Mouse (Mus musculus) heart, embryonic 14.5 days (tissue): ENCODE data around the gene Pdzd2. TPM values are rescaled to one million over a fixed set of nuclear protein-coding genes. Genes with fewer than 3 reads are reported as not detected.

Experiments used
- ATAC-seq: fragments of 200-750 bp; cut with Nextera tagmentation; 2 replicates; pipeline ENCODE4 v1.8.0; 2017; ENCODE audit warnings: low read depth, moderate TSS enrichment; ENCODE audit not compliant: insufficient number of reproducible peaks, insufficient read depth, low FRiP score
- H3K27ac ChIP-seq, 2 experiments: fragments of 200-500 bp in 1 of 2; fragments of 300-500 bp in 1 of 2; sonication (generic) in 1 of 2; replicated peaks in 1 of 2; 2 replicates each; pipeline ENCODE4 v1.5.1; 2012 to 2014; ENCODE audit warnings: low read depth in 2 of 2, low read length in 2 of 2, control low read depth in 1 of 2, mild to moderate bottlenecking in 1 of 2, mixed read lengths in 1 of 2; ENCODE audit not compliant: control insufficient read depth in 1 of 2, insufficient read depth in 1 of 2
- H3K27me3 ChIP-seq: fragments of 300-500 bp; sonication (generic); 2 replicates; pipeline ENCODE4 v1.6.1; 2014; ENCODE audit warnings: mild to moderate bottlenecking, low read length, control low read depth; ENCODE audit not compliant: control insufficient read depth, insufficient read depth
- H3K36me3 ChIP-seq: fragments of 300-500 bp; sonication (generic); 2 replicates; pipeline ENCODE4 v1.6.1; 2014; ENCODE audit warnings: mild to moderate bottlenecking, control low read depth, low read length, mixed read lengths; ENCODE audit not compliant: control insufficient read depth, insufficient read depth
- H3K4me1 ChIP-seq, 2 experiments: fragments of 200-500 bp in 1 of 2; fragments of 300-500 bp in 1 of 2; sonication (generic) in 1 of 2; 2 replicates each; pipeline ENCODE4 v1.6.1; 2012 to 2014; ENCODE audit warnings: low read length in 2 of 2, control low read depth in 1 of 2, mixed read lengths in 1 of 2; ENCODE audit not compliant: control insufficient read depth in 2 of 2, insufficient read depth in 2 of 2
- H3K4me2 ChIP-seq: fragments of 300-500 bp; sonication (generic); 2 replicates; pipeline ENCODE4 v1.6.1; 2014; ENCODE audit warnings: mild to moderate bottlenecking, low read length
- H3K4me3 ChIP-seq, 2 experiments: fragments of 200-500 bp in 1 of 2; fragments of 300-500 bp in 1 of 2; sonication (generic) in 1 of 2; 2 replicates each; pipeline ENCODE4 v1.5.1; 2012 to 2014; ENCODE audit warnings: low read length in 2 of 2, mild to moderate bottlenecking in 2 of 2, control low read depth in 1 of 2, low read depth in 1 of 2, moderate library complexity in 1 of 2; ENCODE audit not compliant: control insufficient read depth in 1 of 2, insufficient read depth in 1 of 2
- H3K9ac ChIP-seq: fragments of 300-500 bp; sonication (generic); 2 replicates; pipeline ENCODE4 v1.6.1; 2014; ENCODE audit warnings: mild to moderate bottlenecking, low read length
- H3K9me3 ChIP-seq: fragments of 300-500 bp; sonication (generic); 2 replicates; pipeline ENCODE4 v1.6.1; 2016; ENCODE audit warnings: low read length, control low read depth; ENCODE audit not compliant: control insufficient read depth
- WGBS: fragments of 180-500 bp; shearing (Covaris S2); extraction: QIAGEN DNeasy Blood & Tissue Kit; methylation state at CpG from one replicate; pipeline ENCODE4 v1.1.7; 2014; 5-methylcytosine and 5-hydroxymethylcytosine counted together
- polyA plus RNA-seq: library from polyadenylated mRNA; unstranded; fragments of >200 nt; fragmentation: Nextera tagmentation; extraction: Ambion mirVana; gene quantifications from 2 replicates; pipeline ENCODE4 v1.2.1, GENCODE M21; 2014

Gene Pdzd2
- polyA plus RNA-seq, 1 experiment from 2014 or later, result 16.8 TPM

DNA sequence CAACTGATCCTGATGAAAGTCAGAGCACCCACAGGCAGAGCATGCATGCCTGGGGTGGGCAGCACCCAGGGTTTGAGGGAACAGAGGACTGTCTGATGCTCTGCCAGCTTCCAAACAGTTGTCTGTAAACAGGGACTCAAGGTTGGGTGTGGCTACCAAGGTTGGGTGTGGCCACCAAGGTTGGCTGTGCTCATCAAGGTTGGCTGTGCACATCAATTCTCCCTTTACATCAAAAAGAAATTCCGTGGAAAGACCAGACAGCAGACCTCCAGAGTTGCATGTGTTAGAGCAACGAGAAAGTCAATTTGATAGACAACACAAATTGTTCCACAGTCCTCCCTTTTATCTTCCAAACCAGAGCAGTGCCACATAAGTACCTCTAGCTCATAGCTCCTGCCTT, 26.5 kb downstream of the Pdzd2 start:
- WGBS, result 77% methylated on average over 2 of the region's 2 CpGs
- Histone ChIP-seq H3K27ac (no peak overlapping the region), H3K9ac (no peak overlapping the region), H3K36me3 (0 out of 2 replicates have a peak, but pooled peaks cover 15% of the 10 kb centered on the region), H3K27me3 (no peaks in the 10 kb centered on the region), H3K4me3 (no peak overlapping the region), H3K4me1 (peaks cover 12 to 28% of the 10 kb centered on the region in 2 experiments), H3K9me3 (no peaks in the 10 kb centered on the region), H3K4me2 (no peak overlapping the region)
- ATAC-seq, result no peak

GRCm38 (mm10) chr15:12710036-12710435, 29.7 kb downstream of the Pdzd2 start:
- H3K27ac ChIP-seq, result no peak overlapping the region
- ATAC-seq, result no peak
- no peak overlapping the region for H3K4me3 ChIP-seq
- peaks cover 17 to 28% of the 10 kb centered on the region in 2 experiments for H3K4me1 ChIP-seq
- WGBS, result 92% methylated on average over 3 of the region's 3 CpGs
- 0 out of 2 replicates have a peak, but pooled peaks cover 15% of the 10 kb centered on the region for H3K36me3 ChIP-seq
- no peaks in the 10 kb centered on the region for H3K27me3 ChIP-seq
- no peak overlapping the region for H3K4me2 ChIP-seq
- H3K9ac ChIP-seq, result no peak overlapping the region
- no peaks in the 10 kb centered on the region for H3K9me3 ChIP-seq

- 13% methylated on average over 1 of the region's 1 CpGs for WGBS
- no peak for ATAC-seq
- no peak overlapping the region for H3K4me3 ChIP-seq
- no peak overlapping the region for H3K9ac ChIP-seq
- no peak overlapping the region for H3K4me2 ChIP-seq
- 0 out of 2 replicates have a peak, but pooled peaks cover 15% of the 10 kb centered on the region for H3K36me3 ChIP-seq
- no peaks in the 10 kb centered on the region for H3K27me3 ChIP-seq
- H3K27ac ChIP-seq, result no peak overlapping the region; a peak in 1 of 4 replicates
- no peaks in the 10 kb centered on the region for H3K9me3 ChIP-seq
- H3K4me1 ChIP-seq, result peaks cover 10 to 12% of the 10 kb centered on the region in 2 experiments
Observed at GRCm38 (mm10) chr15:12708297-12708696, 31.4 kb downstream of the Pdzd2 start.

- no peak for ATAC-seq
- no peak overlapping the region for H3K27ac ChIP-seq
- 0 out of 2 replicates have a peak, but pooled peaks cover 12% of the 10 kb centered on the region for H3K36me3 ChIP-seq
- no peaks in the 10 kb centered on the region for H3K27me3 ChIP-seq
- H3K4me3 ChIP-seq, result no peak overlapping the region
- no peak overlapping the region for H3K9ac ChIP-seq
- H3K4me2 ChIP-seq, result no peak overlapping the region
- H3K9me3 ChIP-seq, result no peaks in the 10 kb centered on the region
- H3K4me1 ChIP-seq, result peaks cover 10 to 12% of the 10 kb centered on the region in 2 experiments
- 54% methylated on average over 3 of the region's 3 CpGs for WGBS
Observed at GRCm38 (mm10) chr15:12706902-12707301, 32.8 kb downstream of the Pdzd2 start.

- Histone ChIP-seq H3K27ac (0 out of 4 replicates have a peak overlapping the region, but pooled peaks have one; percentile 17 to 55), H3K4me1 (peaks cover 4 to 6% of the 10 kb centered on the region in 2 experiments; a peak in 3 of 4 replicates), H3K9ac (no peak overlapping the region), H3K36me3 (no peaks in the 10 kb centered on the region), H3K27me3 (no peaks in the 10 kb centered on the region), H3K4me3 (no peak overlapping the region), H3K9me3 (no peaks in the 10 kb centered on the region), H3K4me2 (no peak overlapping the region)
- WGBS, result 37% methylated on average over 9 of the region's 9 CpGs
- no peak for ATAC-seq
Observed at GRCm38 (mm10) chr15:12700367-12700766, 39.4 kb downstream of the Pdzd2 start.

GRCm38 (mm10) chr15:12697741-12698140, 42.0 kb downstream of the Pdzd2 start:
- 79% methylated on average over 7 of the region's 7 CpGs for WGBS
- Histone ChIP-seq H3K9ac (no peak overlapping the region), H3K4me1 (peaks cover 4 to 6% of the 10 kb centered on the region in 2 experiments; a peak in 3 of 4 replicates), H3K9me3 (no peaks in the 10 kb centered on the region), H3K36me3 (no peaks in the 10 kb centered on the region), H3K27me3 (no peaks in the 10 kb centered on the region), H3K4me3 (no peak overlapping the region), H3K4me2 (no peak overlapping the region), H3K27ac (no peak overlapping the region)
- no peak for ATAC-seq

DNA sequence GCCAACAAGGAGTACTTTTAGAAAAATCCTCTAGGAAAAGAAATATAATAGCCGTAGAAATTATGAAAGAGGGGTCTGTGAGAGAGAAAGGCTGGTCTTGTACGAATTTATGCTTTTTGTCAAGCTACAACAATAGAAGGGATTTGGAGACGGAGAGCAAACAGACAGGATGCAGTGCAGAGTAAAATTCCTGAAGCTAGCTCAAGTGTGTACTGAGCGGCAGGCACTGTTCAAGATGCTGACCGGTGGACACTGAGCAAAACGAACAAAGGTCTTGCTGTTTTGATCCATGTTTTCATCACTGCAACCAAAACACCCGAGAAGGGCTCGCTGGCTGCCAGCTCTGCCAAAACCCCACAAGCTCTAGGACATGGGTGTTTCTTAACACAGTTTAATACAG, 42.8 kb downstream of the Pdzd2 start:
- WGBS, result 72% methylated on average over 8 of the region's 8 CpGs

More for the DNA sequence above, 42.8 kb downstream of the Pdzd2 start:
- Histone ChIP-seq H3K4me3 (no peak overlapping the region), H3K36me3 (no peaks in the 10 kb centered on the region), H3K4me1 (peaks cover 4 to 6% of the 10 kb centered on the region in 2 experiments; a peak in 3 of 4 replicates), H3K27me3 (no peaks in the 10 kb centered on the region), H3K9ac (no peak overlapping the region), H3K9me3 (no peaks in the 10 kb centered on the region), H3K27ac (no peak overlapping the region), H3K4me2 (no peak overlapping the region)
- no peak for ATAC-seq
